Mouse (Mus musculus) bone marrow macrophage, adult 2 months (primary cell): ENCODE measurements around the gene Szrd1. TPM values are rescaled to one million over a fixed set of nuclear protein-coding genes. Genes with fewer than 3 reads are reported as not detected.

ENCODE experiments used
- H3K27ac ChIP-seq: 2 replicates; pipeline ENCODE4 v1.5.1; 2012; ENCODE audit warnings: low read depth, low read length; ENCODE audit not compliant: insufficient read depth
- H3K4me1 ChIP-seq: 2 replicates; pipeline ENCODE4 v1.6.1; 2012; ENCODE audit warnings: low read length; ENCODE audit not compliant: control insufficient read depth, insufficient read depth
- H3K4me3 ChIP-seq: 2 replicates; pipeline ENCODE4 v1.5.1; 2012; ENCODE audit warnings: mild to moderate bottlenecking, low read length, moderate library complexity; ENCODE audit not compliant: insufficient read depth
- CTCF ChIP-seq: IDR thresholded peaks from 2 replicates; pipeline ENCODE4 v1.5.1; 2012; ENCODE audit warnings: low read depth, mild to moderate bottlenecking, low read length, moderate library complexity
- POLR2A ChIP-seq: IDR thresholded peaks from 2 replicates; pipeline ENCODE4 v1.6.1; 2012; ENCODE audit warnings: mild to moderate bottlenecking, low read depth, low read length, borderline replicate concordance
- polyA plus RNA-seq: library from polyadenylated mRNA; stranded (reverse); fragments of >200 nt; gene quantifications from 2 replicates; pipeline ENCODE4 v1.2.4, GENCODE M21; 2012; ENCODE audit not compliant: missing spikeins, insufficient read depth, insufficient read length

Gene Szrd1
- polyA plus RNA-seq, 1 experiment, result 129 TPM

DNA sequence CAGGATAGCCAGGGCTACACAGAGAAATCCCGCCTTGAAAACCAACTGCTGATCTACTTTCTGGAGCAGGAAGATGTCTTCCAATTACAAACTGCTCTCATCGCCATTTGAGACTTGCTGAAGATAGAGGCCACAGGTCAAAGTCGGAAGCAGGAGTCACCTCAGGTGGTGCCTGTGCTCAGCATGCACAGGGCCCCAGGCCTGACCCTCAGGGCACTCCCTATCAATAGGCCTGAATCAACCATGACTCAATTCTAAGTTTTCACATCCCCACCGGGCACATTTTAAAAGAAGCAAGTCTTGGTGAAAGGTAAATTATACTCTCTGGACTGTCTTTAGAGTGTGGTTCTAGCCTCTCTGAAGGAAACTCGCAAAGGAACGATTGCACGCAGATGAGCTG lies 3.4 kb downstream of the Szrd1 start:
- peaks cover 47% of the 10 kb centered on the region for H3K4me1 ChIP-seq
- TF ChIP-seq POLR2A (no peak), CTCF (no peak)

DNA sequence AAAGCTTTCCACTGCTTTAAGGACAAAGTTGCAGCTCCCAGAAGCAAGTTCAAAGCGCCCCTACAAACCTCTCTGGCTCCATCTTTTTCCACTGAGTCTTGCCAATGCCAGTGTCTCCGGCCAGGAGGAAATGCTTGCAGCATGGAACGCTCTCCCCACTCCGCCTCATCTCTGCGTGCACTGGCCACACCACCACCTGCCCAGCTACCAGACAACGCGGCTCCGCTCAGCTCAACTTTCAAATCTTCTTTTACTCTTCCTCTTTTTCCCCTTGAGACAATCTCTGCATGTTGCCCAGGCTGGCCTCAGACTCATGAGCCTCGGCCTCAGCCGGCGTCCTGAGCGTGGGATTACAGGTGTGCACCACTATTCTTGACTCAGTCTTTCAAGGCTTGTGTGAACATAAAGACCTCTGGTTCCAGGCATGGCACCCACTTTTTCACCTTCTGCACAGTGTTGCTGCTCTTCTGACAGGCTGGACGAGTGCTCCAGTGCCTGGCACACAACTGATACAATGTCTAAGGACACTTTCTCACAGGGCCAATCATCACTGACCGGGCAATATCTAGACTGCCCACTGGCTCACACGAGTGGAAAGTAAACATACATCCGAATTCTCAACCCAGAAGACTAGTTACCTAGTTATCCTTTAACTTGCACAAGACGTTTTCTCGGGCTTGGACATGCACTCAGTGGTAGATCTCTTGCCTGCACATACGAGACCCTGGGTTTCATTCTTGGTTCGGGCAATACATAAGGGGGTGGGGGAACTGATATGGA lies 4.6 kb downstream of the Szrd1 start:
- H3K4me3 ChIP-seq, result no peak overlapping the region
- TF ChIP-seq POLR2A, result no peak
- no peak for TF ChIP-seq CTCF
- peaks cover 52% of the 10 kb centered on the region for H3K4me1 ChIP-seq
- no peak overlapping the region for H3K27ac ChIP-seq

More for the DNA sequence above, 3.4 kb downstream of the Szrd1 start:
- Histone ChIP-seq H3K4me3 (no peak overlapping the region), H3K27ac (no peak overlapping the region)

DNA sequence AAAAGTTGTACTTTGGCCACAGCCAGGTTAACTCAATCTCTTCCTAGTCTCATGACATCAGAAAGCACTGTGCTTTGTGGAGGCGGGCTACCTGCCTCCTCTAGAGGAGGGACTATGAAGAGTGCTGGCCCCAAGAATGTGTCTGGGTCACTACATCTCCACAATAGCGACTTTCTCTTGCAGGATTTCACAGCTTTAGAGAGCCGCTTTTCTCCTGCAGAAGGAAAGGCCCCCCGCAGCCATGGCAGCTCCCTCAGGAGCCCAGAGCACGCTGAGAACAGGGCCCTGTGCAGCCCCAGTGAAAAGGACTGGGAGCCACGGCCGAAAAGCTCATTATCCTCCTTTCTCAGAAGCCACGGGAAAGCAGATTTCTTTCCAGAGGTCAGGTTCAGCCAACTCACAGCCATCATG lies 5.5 kb downstream of the Szrd1 start:
- TF ChIP-seq POLR2A, result no peak
- TF ChIP-seq CTCF, result no peak
- no peak overlapping the region for H3K4me3 ChIP-seq
- no peak overlapping the region for H3K27ac ChIP-seq
- peaks cover 52% of the 10 kb centered on the region for H3K4me1 ChIP-seq

DNA sequence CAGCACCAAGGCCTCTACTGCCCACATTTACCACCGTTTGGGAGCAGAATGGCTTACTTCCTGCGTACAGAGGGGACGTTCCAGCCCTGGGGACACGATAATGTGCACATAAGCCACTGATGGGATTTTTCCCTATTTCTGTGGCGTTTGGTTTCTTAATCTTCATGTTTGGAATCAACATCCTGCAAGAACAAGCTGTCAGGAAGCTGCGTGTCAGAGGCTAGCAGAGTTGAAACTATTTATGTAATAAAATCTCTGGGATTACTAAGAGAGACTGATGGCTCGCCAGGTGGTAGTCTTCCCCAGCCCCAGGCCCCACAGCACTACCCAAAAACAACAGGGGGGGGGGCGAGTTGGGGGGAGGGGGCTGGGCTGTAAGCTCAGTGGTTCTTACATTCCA lies 6.3 kb downstream of the Szrd1 start:
- Histone ChIP-seq H3K4me1 (peaks cover 52% of the 10 kb centered on the region), H3K27ac (no peak overlapping the region), H3K4me3 (no peak overlapping the region)
- TF ChIP-seq POLR2A (no peak), CTCF (no peak)

DNA sequence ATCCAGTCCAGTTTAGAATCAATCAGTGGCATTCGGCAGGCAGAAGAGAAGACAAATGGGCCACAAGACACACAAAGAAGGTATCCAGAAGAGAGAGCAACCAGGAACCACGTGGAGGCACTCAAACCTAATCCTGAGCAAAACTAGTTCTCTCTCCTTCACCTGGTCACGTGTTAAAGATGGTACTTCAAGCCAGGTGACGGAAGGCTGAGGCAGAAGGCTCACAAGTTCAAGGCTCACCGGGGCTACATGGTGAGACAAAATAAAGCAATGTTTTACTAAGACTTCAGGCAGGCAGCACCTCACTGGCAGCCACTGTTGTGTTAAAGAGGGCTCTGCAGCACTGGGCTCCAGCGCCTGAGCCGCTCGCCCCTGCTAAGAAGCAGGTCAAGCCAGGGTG lies 7.4 kb downstream of the Szrd1 start:
- peaks cover 48% of the 10 kb centered on the region for H3K4me1 ChIP-seq
- no peak for TF ChIP-seq CTCF
- H3K27ac ChIP-seq, result no peak overlapping the region
- H3K4me3 ChIP-seq, result no peak overlapping the region

DNA sequence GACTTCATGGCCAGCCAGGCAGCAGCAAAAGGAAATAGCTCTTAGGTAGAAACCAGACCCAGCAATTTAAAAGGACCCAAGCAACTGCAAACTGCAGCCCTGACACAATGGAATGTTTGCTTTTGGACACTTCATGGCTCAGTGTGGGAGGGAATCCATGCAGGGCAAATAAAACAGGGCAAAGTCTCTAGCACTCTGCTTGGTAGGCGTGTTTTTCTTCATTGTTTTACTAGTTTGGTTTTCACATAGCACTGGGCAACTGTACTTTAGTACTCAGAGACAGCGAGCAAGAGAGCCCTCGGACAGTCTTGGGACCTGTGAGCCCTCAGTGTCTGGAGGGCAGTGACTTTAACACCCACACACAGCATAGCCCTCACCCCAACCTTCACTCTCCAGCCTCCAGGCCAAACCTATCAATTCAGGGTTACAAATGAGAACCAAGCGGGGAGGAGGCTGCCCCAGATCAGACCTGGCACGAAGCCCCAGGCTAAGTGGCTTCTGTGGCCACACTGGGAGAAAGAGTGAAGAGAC lies 8.0 kb downstream of the Szrd1 start:
- H3K4me1 ChIP-seq, result peaks cover 42% of the 10 kb centered on the region
- TF ChIP-seq POLR2A (no peak), CTCF (no peak)
- H3K4me3 ChIP-seq, result no peak overlapping the region
- H3K27ac ChIP-seq, result no peak overlapping the region

DNA sequence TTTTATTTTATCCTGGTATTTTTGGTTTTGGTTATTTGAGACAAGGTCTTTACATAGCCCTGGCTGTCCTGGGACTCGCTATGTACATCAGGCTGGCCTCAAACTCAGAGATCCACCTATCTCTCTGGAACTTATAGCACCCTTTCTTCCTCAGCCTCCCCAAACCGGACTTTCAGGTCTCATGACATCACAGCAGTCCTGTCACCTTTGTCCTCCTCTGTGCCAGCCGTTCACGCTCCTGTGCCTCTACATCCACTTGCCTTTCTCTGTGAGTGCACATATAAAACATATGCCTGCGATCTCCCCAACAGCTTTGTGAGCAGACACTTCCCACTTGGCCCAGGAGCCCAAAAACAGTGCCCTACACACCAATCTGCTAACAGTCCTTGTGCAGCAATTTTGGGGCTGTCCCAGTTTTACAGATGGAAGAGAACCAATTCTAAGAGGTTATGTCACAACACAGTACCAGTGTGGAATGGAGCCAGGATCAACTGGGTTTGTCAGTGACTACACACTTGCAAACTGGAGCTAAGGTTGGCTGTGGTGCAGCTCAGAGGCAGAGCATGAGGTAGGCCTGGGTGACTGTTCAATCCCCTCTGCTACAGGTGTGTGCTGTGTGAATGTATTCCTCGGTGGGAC lies 8.8 kb downstream of the Szrd1 start:
- TF ChIP-seq POLR2A, result no peak
- no peak for TF ChIP-seq CTCF
- Histone ChIP-seq H3K4me1 (peaks cover 34% of the 10 kb centered on the region), H3K4me3 (no peak overlapping the region), H3K27ac (no peak overlapping the region)

DNA sequence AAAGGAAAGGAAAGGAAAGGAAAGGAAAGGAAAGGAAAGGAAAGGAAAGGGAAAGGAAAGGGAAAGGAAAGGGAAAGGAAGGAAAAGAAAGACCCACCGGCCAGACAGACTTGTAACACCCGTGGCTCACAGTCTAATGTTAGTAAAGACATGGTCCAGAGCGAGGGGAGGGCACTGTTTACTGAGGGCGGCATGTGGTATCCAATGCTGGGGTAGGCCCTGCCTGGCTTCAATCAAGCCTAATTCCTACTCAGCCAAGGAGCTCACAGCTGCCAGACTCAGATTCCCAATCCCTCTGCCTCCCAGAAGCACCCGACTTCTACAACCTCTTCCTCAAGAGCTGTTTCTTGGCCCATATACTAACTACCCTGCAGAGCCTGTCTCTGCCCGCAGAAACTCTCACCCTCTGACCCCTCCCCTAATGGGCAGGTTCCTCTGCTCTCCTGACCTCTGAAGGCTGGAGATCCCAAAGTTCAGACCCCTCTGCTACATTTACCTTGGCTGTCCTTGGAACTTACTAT lies 10.3 kb downstream of the Szrd1 start:
- Histone ChIP-seq H3K27ac (no peak overlapping the region), H3K4me1 (peaks cover 22% of the 10 kb centered on the region)
- TF ChIP-seq POLR2A (no peak), CTCF (no peak)

DNA sequence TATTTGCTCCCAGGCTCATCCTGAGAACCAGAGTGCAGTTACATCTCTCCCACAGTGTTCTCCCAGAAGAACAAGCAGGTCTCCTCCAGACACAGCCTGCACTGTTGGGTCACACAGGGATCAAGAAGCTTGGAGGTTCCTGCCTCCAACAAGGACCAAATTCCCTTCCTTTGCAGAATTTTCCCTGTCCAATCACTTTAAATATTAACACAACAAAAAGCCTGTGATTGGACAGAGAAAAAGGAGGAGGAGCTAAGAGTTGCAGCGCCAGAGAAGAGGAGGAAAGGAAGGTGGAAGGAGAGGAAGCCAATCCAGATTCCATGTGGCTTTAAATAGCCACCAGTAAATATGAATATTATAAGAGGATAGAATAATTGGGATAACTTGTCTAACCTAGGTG lies 16.5 kb downstream of the Szrd1 start:
- Histone ChIP-seq H3K4me3 (no peak overlapping the region), H3K27ac (no peak overlapping the region), H3K4me1 (peaks cover 3% of the 10 kb centered on the region; the same call in 1 of the 2 replicates)
- TF ChIP-seq POLR2A (no peak), CTCF (no peak)

More for the DNA sequence above, 10.3 kb downstream of the Szrd1 start:
- H3K4me3 ChIP-seq, result no peak overlapping the region

DNA sequence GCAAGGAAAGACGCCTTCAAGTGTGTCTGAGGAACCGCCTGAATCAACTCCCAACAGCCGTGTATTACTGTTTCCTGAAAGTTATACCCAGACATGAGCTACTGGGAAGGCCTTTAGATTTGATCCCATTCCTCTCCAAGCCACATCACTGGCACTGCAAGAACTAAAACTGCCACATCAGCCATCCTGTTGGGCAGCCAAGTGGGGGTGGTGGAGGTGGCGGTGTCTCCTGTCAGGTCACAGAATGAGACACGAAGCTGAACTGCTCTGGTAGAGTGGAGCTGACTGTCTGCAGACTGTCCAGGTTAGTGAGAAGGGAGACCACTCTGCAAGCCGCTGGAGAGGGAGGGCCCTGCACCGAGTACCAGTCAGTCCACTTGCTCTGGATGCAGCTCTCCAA lies 16.9 kb downstream of the Szrd1 start:
- peaks cover 3% of the 10 kb centered on the region; the same call in 1 of the 2 replicates for H3K4me1 ChIP-seq
- TF ChIP-seq POLR2A (no peak), CTCF (no peak)
- H3K4me3 ChIP-seq, result no peak overlapping the region
- no peak overlapping the region for H3K27ac ChIP-seq
